Mouse (Mus musculus): ENCODE results near the gene Wfdc10. TPM values are rescaled to one million over a fixed set of nuclear protein-coding genes. Genes with fewer than 3 reads are reported as not detected.
"Not testable (repeated sequence)": the region's sequence is repeated elsewhere in the genome, so short reads cannot be mapped to it uniquely, and the experiment has no call there.

Gene Wfdc10
- not detected for total RNA-seq (2021)

- peak in 1 of 2 experiments; percentile 35 for DNase-seq (ENCODE audit: extremely low spot score in 1 of 2, low spot score in 2 of 2)
- intact Hi-C loops (cut with DNase I): no loop called here
Observed at GRCm38 (mm10) chr2:164655858-164656257, at the start of gene Wfdc10. Wfdc10 (plus strand) TSS chr2:164656046.

GRCm38 (mm10) chr2:164608781-164609180, 47.1 kb upstream of the Wfdc10 start:
- intact Hi-C loops (cut with DNase I): no loop called here
- no peak for DNase-seq (ENCODE audit: extremely low spot score in 1 of 2, low spot score in 2 of 2)

- intact Hi-C loops (cut with DNase I): not testable (repeated sequence)
- peak in 1 of 2 experiments; percentile 68 for DNase-seq (ENCODE audit: extremely low spot score in 1 of 2, low spot score in 2 of 2)
Observed at GRCm38 (mm10) chr2:164613471-164613870, 42.4 kb upstream of the Wfdc10 start, which contains the start of the genes Wfdc6b and Wfdc8. Wfdc6b (plus strand) TSS chr2:164613522. Wfdc8 (minus strand) TSS chr2:164613626.

- intact Hi-C loops (cut with DNase I): no loop called here
Observed at GRCm38 (mm10) chr2:164615386-164615785, 40.5 kb upstream of the Wfdc10 start.

GRCm38 (mm10) chr2:164619050-164619449, 36.8 kb upstream of the Wfdc10 start:
- intact Hi-C loops (cut with DNase I): no loop called here
- DNase-seq (ENCODE audit: extremely low spot score in 1 of 2, low spot score in 2 of 2): no peak

More at GRCm38 (mm10) chr2:164615386-164615785, 40.5 kb upstream of the Wfdc10 start:
- DNase-seq (ENCODE audit: extremely low spot score in 1 of 2, low spot score in 2 of 2): no peak

- intact Hi-C loops (cut with DNase I): no loop called here
Observed at GRCm38 (mm10) chr2:164621775-164622174, 34.1 kb upstream of the Wfdc10 start.

GRCm38 (mm10) chr2:164635266-164635665, 20.6 kb upstream of the Wfdc10 start:
- DNase-seq (ENCODE audit: extremely low spot score in 1 of 2, low spot score in 2 of 2): no peak
- intact Hi-C loops (cut with DNase I): no loop called here

More at GRCm38 (mm10) chr2:164621775-164622174, 34.1 kb upstream of the Wfdc10 start:
- DNase-seq (ENCODE audit: extremely low spot score in 1 of 2, low spot score in 2 of 2): no peak

GRCm38 (mm10) chr2:164638696-164639095, 17.1 kb upstream of the Wfdc10 start, which contains the start of gene Wfdc16:
Wfdc16 (minus strand) TSS chr2:164638796.
- intact Hi-C loops (cut with DNase I): no loop called here
- DNase-seq (ENCODE audit: extremely low spot score in 1 of 2, low spot score in 2 of 2): no peak

- intact Hi-C loops (cut with DNase I): no loop called here
- no peak for DNase-seq (ENCODE audit: extremely low spot score in 1 of 2, low spot score in 2 of 2)
Observed at GRCm38 (mm10) chr2:164641129-164641528, 14.7 kb upstream of the Wfdc10 start.

GRCm38 (mm10) chr2:164641881-164642673, 13.8 kb upstream of the Wfdc10 start:
- DNase-seq (ENCODE audit: extremely low spot score in 1 of 2, low spot score in 2 of 2): peak in 1 of 2 experiments; percentile 44
- intact Hi-C loops (cut with DNase I): no loop called here

- no peak for DNase-seq (ENCODE audit: extremely low spot score in 1 of 2, low spot score in 2 of 2)
- intact Hi-C loops (cut with DNase I): no loop called here
Observed at GRCm38 (mm10) chr2:164656483-164656882, 637 bp downstream of the Wfdc10 start, which contains the start of gene Wfdc9. Wfdc9 (minus strand) TSS chr2:164656583.

GRCm38 (mm10) chr2:164664851-164665250, 9.0 kb downstream of the Wfdc10 start:
- no peak for DNase-seq (ENCODE audit: extremely low spot score in 1 of 2, low spot score in 2 of 2)
- intact Hi-C loops (cut with DNase I): no loop called here

- intact Hi-C loops (cut with DNase I): no loop called here
Observed at GRCm38 (mm10) chr2:164670261-164670660, 14.4 kb downstream of the Wfdc10 start.

GRCm38 (mm10) chr2:164670938-164671337, 15.1 kb downstream of the Wfdc10 start:
- DNase-seq (ENCODE audit: extremely low spot score in 1 of 2, low spot score in 2 of 2): no peak
- intact Hi-C loops (cut with DNase I): no loop called here

More at GRCm38 (mm10) chr2:164670261-164670660, 14.4 kb downstream of the Wfdc10 start:
- no peak for DNase-seq (ENCODE audit: extremely low spot score in 1 of 2, low spot score in 2 of 2)

- DNase-seq (ENCODE audit: extremely low spot score in 1 of 2, low spot score in 2 of 2): no peak
- intact Hi-C loops (cut with DNase I): no loop called here
Observed at GRCm38 (mm10) chr2:164673987-164674386, 18.1 kb downstream of the Wfdc10 start, which contains the start of gene Wfdc11. Wfdc11 (minus strand) TSS chr2:164674087.

- DNase-seq (ENCODE audit: extremely low spot score in 1 of 2, low spot score in 2 of 2): no peak
- intact Hi-C loops (cut with DNase I): loop anchor here (5.0 kb wide), 1 partner anchor 51 kb away; no protein-coding TSS in a partner anchor
Observed at GRCm38 (mm10) chr2:164676103-164676502, 20.3 kb downstream of the Wfdc10 start.

GRCm38 (mm10) chr2:164676916-164677685, 21.3 kb downstream of the Wfdc10 start:
- no peak for DNase-seq (ENCODE audit: extremely low spot score in 1 of 2, low spot score in 2 of 2)
- intact Hi-C loops (cut with DNase I): loop anchor here (5.0 kb wide), 1 partner anchor 50 kb away; no protein-coding TSS in a partner anchor

- intact Hi-C loops (cut with DNase I): loop anchor here (5.0 kb wide), 1 partner anchor 48 kb away; no protein-coding TSS in a partner anchor
- DNase-seq (ENCODE audit: extremely low spot score in 1 of 2, low spot score in 2 of 2): peak; percentile 36 to 83
Observed at GRCm38 (mm10) chr2:164678848-164679625, 23.2 kb downstream of the Wfdc10 start.
